In genomic region chr13:40713681-40714080, GRCm38 (mm10) we compare ENCODE assay signal across 20 mouse cellular contexts. TPM values are rescaled to one million over a fixed set of nuclear protein-coding genes. Genes with fewer than 3 reads are reported as not detected.
"Had no signal": no experiment of that assay in that cellular context is flagged by ENCODE, and none has a peak within 500 bp of the region (broad histone marks: within the 10 kb centered on the region; RNA-seq: fewer than 3 reads in every experiment).

No protein-coding gene starts in this region.

- H3K4me3 ChIP-seq: limb, embryonic 13.5 days; liver, embryonic 12.5 days; liver, embryonic 15.5 days; lung, embryonic 15.5 days; megakaryocyte, embryonic 14.5 days; midbrain, embryonic 10.5 days; stomach, embryonic 15.5 days had no signal

- H3K27ac ChIP-seq: limb, embryonic 13.5 days; liver, embryonic 12.5 days; liver, embryonic 15.5 days; lung, embryonic 15.5 days; midbrain, embryonic 10.5 days; stomach, embryonic 15.5 days had no signal

- H3K9ac ChIP-seq: limb, embryonic 13.5 days; liver, embryonic 12.5 days; liver, embryonic 15.5 days; lung, embryonic 15.5 days; stomach, embryonic 15.5 days had no signal

- H3K4me2 ChIP-seq: limb, embryonic 13.5 days; liver, embryonic 12.5 days; liver, embryonic 15.5 days; lung, embryonic 15.5 days; stomach, embryonic 15.5 days had no signal

- ATAC-seq: liver, embryonic 12.5 days had no signal

- H3K36me3 ChIP-seq: limb, embryonic 13.5 days; liver, embryonic 12.5 days; liver, embryonic 15.5 days; lung, embryonic 15.5 days; midbrain, embryonic 10.5 days; stomach, embryonic 15.5 days had no signal

- H3K9me3 ChIP-seq: limb, embryonic 13.5 days; liver, embryonic 12.5 days; liver, embryonic 15.5 days; lung, embryonic 15.5 days; midbrain, embryonic 10.5 days; stomach, embryonic 15.5 days had no signal

- H3K4me1 ChIP-seq: lung, embryonic 15.5 days; stomach, embryonic 15.5 days had no signal

- DNase-seq: kidney, adult 9 months; kidney, postnatal 14 days; kidney, postnatal 4 days; left cerebral cortex, postnatal 4 days; liver; lung, adult 18-20 months; lung, postnatal 10 days; lung, postnatal 36 days; right cerebral cortex, adult 18-20 months; right cerebral cortex, postnatal 14 days; right cerebral cortex, postnatal 4 days; spleen, adult 18-20 months; thymus, postnatal 25 days had no signal

RNA-seq across cellular contexts. Expression of gene Tfap2a, which starts 24.5 kb away (rescaled TPM):
- polyA plus RNA-seq: liver, embryonic 15.5 days had no signal
